Mouse (Mus musculus): ENCODE results near the gene St13.

Gene St13

DNA sequence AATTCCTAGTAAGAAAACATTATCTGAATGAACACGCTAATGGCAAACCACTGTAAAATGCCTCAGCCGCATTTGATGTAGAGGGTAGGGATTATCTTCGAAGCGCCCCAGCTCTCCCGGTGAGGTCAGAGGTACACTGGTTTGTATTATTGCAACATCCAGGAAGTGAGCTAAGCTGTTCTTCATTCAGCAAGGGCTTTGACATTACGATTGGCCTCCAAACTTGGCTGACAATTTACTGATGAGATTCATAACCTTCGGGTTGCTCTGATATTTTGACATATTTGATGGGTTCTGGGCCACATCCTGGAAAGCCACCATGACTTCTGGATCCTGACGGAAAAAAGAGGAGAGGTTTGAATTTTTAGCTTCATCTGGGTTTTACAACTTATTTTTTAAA lies 34.6 kb downstream of the St13 start:
- DNase-seq (ENCODE audit: low spot score in 2 of 2): no peak

DNA sequence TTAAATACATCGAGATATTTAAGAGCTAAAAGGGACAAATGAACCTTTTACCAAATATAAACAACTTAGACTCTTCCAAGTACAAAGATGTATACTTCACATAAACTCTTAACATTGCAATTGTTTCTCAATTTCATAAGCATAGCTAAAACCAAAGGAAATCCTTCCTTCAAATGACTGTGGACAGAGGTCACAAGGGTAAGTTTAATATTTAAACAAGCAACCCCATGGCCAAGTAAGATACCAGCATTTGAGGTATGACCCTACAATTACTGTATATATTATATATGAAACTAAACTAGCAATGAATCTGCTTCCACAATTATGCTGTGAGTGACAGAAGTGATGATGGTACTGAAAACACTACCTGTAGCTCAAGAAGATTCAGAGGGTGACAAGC lies 35.6 kb downstream of the St13 start:
- no peak for DNase-seq (ENCODE audit: low spot score in 2 of 2)

DNA sequence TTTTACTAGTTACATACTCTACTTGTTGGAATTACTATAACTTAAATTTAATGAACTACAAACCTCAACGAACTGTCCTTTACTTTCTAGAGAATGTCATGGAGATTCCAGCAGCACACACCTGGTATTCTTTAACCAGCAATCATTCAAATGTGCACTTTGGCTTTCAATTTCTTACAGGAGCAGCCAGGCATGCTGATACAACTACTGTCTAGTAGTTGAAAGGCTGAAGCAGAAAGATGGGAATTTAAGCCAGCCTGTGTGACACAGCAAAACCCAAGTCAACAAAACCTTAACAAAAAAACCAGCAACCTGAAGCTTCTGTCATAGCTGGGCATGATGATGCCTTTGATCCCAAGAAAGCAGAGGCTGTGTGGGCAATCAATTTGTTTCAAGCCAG lies 37.4 kb downstream of the St13 start:
- DNase-seq (ENCODE audit: low spot score in 2 of 2): no peak

DNA sequence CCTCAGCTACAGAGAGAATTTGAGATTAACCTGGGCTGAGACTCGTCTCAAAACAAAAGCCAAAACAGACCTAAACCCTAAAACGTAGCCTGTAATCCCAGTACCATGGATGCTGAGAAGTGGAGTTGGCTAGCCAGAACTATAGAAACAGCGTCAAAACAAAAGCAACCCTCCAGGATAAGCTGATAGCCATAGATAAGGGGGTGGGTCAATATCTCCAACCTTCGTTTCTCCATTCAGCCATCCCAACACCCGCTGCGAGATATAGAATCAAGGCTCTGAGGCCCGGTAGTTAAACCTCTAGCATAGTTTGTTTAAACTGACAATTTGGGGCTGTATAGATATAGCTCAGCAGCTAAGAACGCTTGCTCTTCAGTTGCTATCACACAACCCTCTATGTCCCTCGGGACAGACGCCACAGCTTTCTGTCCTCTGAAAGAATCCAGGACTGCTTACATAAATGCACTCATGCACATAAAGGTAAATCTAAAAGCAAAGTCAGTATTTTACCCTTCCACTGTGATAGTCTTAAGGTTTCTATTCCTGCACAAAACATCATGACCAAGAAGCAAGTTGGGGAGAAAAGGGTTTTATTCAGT lies 38.4 kb downstream of the St13 start:
- peak; percentile 15 to 16 for DNase-seq (ENCODE audit: low spot score in 2 of 2)

DNA sequence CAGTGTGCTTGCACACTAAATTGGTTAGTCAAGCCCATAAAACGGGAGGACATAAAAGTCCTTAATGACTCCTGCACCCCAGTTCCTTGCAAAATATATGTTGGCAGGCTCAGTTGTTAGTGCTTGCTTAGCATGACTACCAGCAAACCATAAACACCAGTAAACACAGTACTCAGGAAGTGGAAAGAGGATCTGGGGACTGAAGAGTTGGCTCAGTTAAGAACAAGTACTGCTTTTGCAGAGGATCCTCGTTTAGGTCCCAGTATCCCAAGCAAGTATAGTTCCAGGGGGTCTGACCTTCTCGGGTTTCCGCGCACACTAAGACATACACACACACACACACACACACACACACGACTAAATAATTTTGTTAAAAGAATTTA lies 38.9 kb downstream of the St13 start:
- no peak for DNase-seq (ENCODE audit: low spot score in 2 of 2)

DNA sequence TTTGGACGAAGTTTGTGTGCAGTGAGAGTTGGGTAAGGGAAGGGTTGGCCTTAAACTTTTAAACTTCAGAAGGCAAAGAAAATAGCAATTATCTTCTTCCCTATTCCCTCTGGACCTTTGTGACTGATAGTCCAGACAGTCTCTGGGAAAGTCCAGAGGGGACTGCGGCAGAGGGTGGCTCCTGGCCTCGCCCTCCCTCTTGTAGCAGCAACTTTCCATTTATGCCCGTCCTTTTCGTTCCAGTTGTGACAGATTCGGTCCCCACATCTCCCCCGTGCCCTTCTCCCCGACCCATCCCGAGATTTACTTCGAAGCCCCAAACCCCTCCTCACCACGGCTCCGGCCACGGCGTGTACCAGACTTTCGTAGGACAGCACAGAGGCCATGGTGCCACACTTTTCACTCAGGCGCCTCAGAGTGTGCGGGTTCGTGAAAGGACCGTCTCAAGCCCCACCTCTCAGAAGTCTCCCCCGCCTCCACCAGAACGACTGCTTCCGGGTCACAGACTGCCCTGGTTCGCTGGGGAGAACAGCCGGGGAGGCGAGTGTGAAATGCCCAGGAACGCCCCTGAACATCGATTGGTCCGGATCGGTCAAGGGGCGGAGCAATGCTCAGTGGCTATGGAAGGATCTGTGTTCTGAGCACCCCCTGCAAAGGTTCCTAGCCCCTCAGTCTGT lies 39.4 kb downstream of the St13 start, which contains the start of gene Slc25a17:
TSS of gene Slc25a17 (minus strand) at position 468 of the 677 bp plus-strand sequence.
- peak; percentile 84 to 97 for DNase-seq (ENCODE audit: low spot score in 2 of 2)

DNA sequence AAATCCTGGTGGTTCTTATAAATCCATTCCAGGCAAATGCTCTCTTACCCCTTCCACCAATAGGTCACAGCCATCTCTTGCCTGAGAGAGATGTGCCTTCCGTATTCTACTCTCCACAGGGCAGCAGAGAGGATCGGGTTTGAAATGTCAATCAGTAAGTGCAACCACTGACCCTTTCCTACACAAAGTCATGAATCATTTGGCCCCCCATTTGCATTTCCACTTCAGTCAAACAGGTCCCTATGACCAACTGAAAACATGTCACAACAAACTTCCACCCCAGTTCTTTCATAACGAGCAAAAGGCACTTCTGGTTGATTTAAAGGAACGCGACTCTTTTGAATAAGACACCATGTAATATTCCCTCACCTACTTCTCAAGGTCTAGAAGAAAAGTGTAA lies 40.5 kb downstream of the St13 start:
- no peak for DNase-seq (ENCODE audit: low spot score in 2 of 2)

DNA sequence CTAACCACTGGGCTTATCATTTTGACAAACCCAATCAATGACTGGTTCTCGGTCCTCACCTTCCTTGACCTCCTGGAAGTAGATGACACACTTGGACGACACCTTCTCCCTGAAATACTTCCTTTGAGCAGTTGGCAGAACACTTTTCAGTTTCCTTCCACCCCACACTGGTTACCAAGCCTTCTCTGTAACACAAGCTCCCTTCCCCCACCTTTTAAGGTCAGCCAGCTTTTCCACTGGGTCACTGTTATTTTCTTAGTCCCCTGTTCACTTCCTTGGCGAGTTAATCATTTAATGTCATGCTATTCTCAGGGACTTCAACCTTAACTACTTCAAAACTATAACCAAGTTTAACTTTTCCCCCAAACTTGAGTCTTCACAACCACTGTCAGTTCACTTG lies 40.9 kb downstream of the St13 start:
- DNase-seq (ENCODE audit: low spot score in 2 of 2): no peak

DNA sequence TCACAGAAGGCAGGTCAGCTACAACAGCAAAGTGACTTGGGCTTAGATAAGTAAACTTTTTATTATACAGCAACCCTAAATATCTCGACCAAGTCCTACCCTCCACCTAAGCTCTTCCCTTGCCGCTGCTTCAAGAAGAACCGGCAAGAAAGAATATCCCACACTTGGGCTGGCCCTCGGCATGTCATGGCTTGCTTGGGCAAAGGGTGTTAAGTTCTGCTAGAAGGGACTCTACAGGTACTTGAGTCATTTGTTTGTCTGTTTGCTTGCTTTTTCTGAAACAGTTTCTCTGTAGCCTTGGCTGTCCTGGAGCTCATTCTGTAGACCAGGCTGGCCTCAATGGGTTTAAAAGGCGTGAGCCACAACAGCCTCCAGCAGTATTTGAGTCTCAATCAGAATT lies 42.9 kb downstream of the St13 start:
- no peak for DNase-seq (ENCODE audit: low spot score in 2 of 2)

DNA sequence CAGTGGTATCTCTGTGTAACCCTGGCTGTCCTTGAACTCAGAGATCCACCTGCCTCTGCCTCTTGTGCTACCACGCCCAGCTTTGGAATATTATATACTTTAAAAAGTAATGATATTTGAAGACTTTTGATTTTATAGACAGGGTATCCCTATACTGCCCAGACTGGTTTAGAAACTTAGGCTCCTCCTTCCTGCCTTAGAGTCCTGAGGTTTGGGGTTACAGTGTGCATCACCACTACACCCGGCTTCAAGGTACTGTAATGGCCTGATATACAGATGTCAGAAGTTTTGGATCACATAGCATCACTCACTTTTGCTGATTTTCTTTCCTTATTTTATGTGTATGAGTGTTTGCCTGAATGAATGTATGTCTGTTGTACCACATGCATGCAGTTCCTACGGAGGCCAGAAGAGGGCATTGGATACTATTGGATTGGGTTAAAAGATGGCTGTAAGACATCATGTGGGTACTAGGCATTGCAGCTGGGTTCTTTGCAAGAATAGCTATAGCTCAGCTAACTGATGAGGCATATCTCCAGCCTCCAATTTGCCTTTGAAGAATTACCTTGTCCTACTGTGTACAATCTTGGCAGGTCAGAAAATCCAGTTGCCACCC lies 44.6 kb downstream of the St13 start:
- DNase-seq (ENCODE audit: low spot score in 2 of 2): peak; percentile 58 to 83

DNA sequence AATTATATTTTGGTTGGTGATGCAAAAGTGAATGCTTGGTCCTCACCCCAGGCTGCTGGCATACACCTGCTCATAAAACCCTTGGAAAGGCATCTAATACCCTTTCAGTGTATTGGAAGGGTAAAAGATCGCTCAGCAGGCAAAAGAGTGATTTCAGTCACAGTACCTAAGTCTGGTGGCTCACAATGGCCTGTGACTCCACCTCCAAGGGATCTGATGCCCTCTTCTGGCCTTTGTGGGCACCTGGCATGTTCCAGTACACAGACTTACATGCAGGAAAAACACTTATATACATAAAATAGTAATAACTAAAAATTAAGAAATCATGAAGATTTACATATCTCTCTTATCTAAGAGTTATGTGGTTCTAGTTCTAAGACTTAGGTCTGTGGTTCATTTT lies 47.2 kb downstream of the St13 start:
- peak in 1 of 2 experiments; percentile 20 for DNase-seq (ENCODE audit: low spot score in 2 of 2)

DNA sequence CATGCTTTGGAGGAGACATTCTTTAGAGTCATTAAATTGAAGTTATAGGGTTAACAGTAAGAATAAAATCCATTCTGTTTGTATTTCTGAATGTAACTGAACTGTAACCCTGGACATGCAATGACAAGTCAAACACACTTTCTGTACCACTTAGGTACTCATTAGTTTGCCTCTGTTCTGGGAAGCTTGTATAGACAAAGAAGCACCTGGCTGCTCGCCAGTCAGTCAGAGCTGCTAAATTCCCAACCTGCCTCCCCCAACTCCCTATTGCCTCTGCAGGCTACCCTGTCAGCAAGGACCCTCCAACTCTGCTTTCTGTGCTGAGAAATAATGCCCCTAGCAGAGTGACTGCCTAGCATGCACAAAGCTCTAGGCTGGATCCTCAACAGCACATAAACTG lies 49.5 kb downstream of the St13 start:
- no peak for DNase-seq (ENCODE audit: low spot score in 2 of 2)

DNA sequence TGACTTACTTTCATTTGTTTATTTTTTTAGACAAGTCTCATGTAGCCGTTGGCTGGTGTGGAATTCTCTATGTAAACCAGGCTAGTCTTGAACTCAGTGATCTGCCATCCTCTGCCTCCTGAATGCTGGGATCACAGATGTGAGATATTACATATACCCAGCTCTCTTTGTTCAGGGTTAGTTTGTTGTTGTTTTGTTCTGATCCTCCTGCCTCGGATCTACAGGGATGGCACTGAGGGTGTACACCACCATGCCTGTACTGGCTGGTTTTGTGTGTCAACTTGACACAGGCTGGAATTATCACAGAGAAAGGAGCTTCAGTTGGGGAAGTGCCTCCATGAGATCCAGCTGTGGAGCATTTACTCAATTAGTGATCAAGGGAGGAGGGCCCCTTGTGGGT lies 51.5 kb downstream of the St13 start:
- DNase-seq (ENCODE audit: low spot score in 2 of 2): no peak

DNA sequence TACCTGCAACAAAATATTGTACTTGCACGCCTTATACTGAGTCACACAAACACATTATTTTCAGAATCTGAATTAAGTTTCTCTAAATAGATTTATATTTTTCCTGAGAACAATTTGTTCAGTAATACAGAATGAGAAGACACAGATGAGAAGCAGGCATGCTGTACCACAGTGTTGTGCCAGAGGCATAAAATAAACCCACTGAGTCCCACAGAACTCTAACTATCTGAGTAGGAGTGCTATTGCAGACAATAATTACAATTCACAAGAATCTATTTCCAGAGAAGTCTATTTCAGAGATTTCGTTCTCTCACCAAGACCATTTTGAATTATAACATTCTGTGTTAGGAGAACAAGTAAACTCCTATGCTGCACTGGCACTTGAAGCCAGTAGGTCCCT lies 52.4 kb downstream of the St13 start:
- no peak for DNase-seq (ENCODE audit: low spot score in 2 of 2)

DNA sequence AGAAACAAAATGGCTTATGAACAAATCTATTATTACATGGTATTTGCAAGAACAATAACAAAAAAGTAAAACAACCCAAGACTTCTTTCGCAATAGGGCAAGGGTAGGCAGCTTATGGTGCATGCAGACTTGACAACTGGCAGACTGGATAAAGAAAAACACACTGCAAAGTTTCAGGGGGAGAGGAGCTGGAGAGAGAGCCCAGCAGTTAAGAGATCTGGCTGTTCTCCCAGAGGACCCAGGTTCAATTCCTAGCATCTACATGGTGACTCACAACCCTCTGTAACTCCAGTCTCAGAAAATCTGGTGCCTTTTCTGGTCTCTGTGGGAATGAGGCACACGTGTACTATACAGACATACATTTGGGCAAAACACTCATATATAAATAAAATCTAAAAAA lies 58.5 kb downstream of the St13 start:
- no peak for DNase-seq (ENCODE audit: low spot score in 2 of 2)

DNA sequence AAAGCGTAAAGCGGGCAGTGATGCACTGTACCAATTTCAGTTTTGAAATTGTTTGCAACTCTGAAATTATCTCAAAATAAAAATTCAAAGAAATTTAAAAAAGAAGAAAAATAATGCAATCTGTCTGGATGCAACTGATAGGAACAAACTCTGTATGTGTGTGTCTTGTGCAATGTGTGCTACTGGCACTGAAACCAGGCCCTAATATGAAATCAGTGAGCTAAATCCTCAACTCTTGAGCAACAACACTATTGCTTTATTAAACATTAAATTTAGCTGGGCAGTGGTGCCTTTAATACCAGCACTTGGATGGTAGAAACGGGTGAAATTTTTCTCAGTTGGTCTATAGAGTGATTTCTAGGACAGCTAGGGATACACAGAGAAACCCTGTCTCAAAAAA lies 60.7 kb downstream of the St13 start:
- DNase-seq (ENCODE audit: low spot score in 2 of 2): no peak

DNA sequence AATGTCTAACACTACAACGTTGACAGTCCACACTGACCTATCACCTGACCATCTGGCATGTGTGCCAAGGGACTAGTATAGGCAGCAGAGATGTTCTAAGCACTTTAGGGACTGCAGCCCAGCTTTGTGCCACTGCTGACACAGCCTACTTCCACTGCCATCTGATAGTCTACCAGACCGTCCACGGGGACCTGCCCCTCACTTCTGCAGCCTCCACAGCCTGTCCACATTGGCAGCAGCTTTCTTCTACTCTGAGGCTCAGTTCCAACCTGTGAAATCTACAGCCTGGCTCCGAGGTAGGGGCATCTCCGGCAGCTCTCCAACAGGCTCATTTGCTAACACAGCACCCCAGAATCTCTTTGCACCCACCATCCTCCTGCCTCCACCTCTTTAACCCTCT lies 63.4 kb downstream of the St13 start:
- no peak for DNase-seq (ENCODE audit: low spot score in 2 of 2)

DNA sequence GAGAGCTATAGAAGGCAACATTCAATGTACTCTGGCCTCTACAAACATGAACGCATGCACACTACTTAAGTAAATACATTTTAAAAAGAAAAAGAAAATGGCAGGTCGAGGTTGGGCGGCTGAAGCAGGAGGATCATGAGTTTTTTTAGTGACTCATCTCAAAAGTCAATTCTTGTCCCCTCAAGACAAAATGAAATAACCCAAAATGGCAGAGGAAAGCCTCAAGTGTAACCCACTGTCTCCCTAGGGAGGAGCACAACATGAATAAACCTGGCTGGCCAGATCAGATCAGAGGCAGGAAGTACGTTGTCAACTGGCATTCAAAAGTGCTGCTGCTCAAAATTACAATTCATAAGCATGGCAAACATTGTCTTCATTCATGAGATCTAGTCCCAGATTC lies 67.4 kb downstream of the St13 start:
- no peak for DNase-seq (ENCODE audit: low spot score in 2 of 2)

DNA sequence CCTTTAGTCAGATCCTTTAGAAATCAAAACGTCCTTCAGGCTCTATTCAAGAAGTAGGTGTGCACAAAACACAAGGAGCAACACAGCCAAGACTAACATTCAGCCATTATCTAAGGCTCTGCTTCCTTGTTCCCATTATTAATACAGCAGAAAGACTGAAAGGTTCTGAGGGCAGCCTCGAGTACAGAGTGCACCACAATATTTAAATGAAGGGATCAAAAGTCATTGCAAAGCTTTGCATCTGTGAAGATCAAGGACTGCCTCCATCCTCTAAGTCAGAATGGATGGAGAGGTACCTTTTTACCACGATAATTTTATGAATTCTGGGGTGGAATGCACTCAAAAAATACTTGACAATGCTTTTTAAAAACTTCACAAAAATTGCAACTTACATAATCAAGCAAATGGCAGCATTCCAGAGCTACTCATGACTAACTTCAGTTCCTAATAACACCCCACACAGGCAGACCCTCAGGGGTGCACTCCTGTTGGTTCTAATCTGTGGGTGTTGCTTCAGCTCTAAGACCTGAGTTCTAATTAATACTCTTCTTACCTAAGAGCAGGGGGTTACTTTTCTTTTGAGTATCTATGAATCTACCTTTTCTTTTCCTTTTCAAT lies 69.0 kb downstream of the St13 start:
- DNase-seq (ENCODE audit: low spot score in 2 of 2): no peak

DNA sequence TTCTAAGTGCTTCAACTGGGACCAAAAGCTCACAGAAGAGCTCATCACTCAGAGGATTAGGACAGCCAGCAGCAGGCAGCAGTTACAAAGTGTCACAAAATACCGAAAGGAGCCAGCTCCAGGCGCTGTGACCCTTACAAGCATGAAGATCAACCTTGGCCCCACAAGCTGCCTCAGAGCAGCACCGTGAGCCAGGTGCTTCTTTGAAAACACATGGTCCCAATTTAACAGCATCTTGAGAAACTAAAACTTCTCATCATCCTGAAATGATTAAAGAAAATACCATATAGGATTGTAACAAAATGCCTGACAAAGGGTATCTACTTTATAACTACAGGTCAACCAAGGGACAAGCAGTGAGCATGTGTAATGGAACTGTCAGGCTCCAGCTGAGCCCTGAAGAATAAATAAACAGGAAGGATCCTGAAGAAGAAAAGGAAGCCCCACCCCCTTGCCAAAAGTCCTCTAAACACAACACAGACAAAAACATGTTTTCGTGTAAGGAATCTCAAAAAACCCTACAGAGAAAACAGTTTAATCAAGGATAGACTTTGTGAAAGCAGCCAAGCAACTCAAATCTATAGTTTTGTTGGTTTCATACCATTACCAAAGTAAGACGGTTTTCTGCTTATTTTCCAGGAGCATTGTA lies 70.0 kb downstream of the St13 start:
- no peak for DNase-seq (ENCODE audit: low spot score in 2 of 2)

DNA sequence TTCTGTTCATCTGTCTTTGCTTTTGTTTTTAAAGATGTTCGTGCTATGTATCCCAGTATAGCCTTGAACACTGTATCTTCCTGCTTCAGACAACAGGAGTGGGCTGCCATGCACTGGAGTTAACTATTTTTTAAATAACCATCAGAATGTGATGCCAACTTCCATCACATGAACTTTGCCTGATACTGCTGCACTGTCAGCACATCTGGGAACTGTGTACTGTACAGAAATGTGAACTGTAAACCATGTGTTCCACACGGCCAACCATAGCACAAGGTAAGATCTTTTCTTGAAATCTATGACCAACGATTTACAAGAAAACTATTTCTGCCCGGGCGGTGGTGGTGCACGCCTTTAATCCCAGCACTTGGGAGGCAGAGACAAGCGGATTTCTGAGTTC lies 72.4 kb downstream of the St13 start:
- no peak for DNase-seq (ENCODE audit: low spot score in 2 of 2)

DNA sequence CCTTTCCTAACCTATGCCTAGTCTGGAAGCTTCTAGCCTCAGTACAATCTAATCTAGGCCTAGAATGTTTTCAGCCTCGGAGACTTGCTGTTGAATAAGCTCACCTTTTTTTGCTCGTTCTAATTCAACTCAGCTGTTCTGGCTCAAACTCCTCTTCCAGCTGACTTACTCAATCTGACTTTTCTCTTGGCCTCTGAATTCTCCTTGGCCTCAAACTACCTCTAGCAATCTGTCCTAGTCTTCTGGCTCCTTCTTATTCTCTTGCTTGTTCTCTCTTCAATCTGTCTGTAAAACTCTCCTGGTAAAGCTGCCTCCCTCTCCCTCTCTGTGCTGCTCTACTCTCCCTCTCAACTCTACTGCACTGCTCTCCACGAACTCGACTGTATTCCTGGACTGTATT lies 74.9 kb downstream of the St13 start:
- DNase-seq (ENCODE audit: low spot score in 2 of 2): no peak

DNA sequence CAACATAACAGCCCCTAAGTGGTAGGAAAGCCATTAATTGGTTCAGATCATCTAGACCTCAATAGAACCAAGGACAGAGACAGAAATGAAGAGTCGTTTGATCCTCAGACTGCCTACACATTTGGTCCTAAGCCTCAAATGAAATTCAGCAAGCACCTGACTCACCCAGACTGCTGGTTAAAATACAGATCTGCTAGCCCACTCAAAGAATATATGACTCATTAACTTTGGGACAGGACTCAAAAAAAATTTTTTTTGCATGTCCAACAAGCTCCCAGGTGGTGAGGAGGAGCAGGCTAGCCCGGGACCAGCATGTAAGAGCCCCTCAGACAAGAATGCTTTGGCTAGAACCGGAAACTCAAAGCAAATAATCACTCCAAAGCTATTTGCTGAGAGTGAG lies 79.7 kb downstream of the St13 start:
- no peak for DNase-seq (ENCODE audit: low spot score in 2 of 2)
